Mouse (Mus musculus) spleen, adult 18-20 months (tissue): ENCODE data around the gene Ptar1.
A peak's percentile ranks its signal among the peaks of the same experiment; 100 is the strongest.
"Not testable (repeated sequence)": the region's sequence is repeated elsewhere in the genome, so short reads cannot be mapped to it uniquely, and the experiment has no call there.

Experiments
- DNase-seq, 2 experiments: peaks; one replicate each; pipeline ENCODE4 v3.0.0; 2022; ENCODE audit warnings: mixed read lengths in 2 of 2

The Ptar1 gene

DNA sequence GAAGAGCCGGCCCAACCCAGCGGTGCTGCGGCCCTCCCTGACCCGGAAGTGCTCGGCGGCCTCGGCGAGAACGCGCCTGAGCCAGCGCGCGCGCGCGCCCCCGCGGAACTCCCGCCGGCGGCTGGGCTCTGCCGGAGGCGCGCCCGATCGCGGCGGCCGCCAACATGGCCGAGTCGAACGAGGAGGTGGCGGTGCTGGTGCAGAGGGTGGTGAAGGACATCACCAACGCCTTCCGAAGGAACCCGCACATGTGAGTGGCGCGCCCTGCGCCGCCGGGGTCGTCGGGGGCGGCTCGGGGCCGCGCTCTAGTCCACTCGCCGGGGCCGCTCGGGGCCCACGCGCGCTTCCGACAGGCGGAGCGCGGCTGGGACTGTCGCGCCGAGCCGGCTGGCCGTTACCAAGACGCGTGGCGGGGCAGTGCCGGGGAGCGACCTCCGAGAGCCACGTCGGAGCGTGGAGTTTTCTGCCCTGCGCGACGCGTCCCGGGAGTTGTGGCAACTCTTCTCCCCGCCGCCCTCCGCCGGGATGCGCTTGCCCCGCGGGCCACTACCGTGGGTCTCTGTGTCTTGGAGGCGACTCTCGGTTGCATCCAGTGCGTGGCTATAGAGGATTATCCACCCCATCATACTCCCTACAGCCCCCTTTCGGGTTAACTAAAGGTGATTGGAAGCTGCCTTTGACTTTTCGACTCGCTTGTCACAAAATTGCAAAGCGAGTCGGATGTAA is at the start of gene Ptar1:
TSS of gene Ptar1 (plus strand) at position 134 of the 726 bp plus-strand sequence.
- DNase-seq = peak; percentile 85 to 93

DNA sequence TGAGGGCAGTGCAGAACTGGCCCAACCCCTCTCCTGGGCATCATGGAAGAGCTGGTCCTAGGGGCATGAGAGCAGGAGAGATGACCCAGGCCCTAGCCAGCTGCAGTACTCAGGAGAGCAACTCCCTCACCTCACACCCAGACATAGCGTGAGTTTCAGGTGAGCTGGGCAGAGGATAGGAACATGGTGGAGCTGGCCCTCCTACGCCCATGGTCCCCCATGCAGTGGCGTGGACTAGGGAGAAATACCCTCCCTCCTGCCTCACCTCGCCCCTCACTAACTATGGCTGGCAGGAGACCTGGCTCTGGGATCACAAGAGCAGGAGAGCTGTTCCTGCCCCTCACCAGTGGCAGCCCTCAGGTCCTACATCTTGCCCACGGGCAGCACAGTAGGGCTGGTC is 43.4 kb upstream of the Ptar1 start:
- no peak for DNase-seq

DNA sequence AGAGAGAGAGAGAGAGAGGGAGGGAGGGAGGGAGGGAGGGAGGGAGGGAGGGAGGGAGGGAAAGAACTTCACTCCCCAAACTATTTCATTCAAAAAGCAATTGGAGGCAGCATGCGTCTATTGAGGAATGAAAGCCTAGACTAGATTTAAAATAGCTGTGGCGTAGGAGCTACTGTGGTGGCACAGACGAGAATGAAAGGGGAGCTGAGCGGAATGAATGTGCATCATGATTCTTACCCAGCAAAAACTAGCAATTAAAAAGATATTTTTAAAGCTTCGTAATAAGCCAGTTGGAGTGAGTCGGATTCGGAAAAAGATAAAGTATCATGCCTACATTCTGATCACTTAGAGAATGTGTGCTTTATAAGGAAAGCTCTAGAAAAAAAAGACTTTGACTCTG is 41.9 kb upstream of the Ptar1 start:
- DNase-seq = no peak

DNA sequence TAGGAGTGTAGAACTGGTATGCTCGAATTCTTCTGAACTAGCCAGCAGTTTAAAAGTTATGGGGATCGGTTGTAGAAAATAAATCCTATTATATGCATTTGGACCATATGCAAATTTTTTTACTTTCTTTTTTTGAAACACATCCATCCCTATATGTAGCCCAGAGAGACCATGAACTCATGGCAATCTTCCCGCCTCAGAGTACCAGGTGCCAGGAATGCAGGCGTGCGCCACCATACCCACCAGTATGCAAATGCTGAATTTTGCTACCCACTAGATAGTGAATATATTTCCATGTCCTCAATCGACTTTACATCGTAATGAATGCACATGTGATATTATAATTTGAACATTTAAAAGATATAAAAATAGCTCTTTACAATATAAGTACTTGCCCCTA is 39.9 kb upstream of the Ptar1 start:
- no peak for DNase-seq

DNA sequence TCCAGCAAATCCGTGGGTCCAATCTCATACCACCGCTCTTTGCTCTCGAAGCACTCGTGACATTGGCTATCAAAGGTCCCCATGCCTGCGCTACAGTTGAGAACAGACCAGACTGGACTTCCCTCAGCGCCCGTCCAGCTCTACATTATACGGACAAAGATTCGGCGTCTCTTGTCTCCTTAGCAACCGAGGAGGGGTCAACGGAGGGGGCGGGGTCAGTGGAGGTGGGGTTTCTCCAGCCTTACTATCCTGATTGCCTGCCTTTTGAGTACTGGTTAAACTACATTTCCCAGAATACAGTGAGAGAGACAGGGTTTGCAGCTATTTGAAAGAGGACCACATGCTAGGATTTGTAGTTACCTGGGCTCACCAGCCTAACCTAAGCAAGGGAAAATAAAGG is 34.6 kb upstream of the Ptar1 start, which contains the start of gene 1700028P14Rik:
TSS of gene 1700028P14Rik (minus strand) at position 169 of the 400 bp plus-strand sequence.
- DNase-seq = no peak

DNA sequence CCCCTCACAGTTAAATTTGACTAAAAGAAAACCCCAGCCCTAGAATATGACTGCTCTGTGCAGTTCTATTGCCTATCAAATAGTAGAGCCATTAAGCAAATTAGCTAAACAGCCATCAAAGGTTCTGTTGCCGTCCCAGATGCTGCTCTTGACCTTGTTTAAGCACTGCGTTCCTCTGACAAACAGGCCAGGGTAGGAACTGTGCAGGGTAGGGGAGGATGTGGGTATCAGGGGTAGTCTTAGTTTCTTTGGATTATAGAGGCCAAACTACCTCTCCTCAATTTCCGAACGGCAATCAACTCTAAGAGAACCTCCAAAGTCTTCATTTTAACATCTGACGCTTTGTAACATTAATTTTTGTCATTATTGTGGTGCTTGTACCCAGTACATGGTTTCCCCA is 34.1 kb upstream of the Ptar1 start:
- DNase-seq = no peak

DNA sequence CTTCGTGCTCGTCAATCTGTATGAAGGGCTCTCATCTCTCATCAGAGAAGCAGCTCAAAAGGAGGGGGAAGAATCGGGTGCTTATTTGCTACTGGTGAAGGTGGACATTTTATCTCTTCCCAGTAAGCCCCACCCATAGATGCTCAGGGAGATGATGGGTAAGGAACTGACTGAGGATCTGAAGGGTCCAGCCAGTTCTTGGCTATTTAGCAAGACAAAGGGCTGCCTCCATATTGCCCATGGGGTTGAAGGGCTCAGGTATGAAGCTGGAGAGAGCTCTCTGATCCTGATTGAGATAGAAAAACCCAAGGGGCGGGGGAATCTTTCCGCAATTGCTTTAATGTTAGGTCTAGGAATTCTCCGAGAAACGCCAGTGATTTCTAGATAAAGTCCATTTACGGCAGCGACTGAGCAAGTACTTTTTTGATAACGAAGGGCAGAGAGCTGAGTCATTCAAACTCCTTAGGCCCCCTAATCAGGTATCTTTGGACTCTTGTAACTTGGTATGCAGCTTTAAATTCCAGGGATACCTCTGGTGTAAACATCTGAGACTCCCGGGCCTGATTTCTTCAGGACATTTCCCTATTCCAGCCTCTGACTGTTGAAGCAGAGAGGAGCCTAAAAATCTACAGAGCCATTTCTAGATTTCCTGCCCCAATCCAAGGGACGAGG is 29.8 kb upstream of the Ptar1 start:
- DNase-seq = no peak

DNA sequence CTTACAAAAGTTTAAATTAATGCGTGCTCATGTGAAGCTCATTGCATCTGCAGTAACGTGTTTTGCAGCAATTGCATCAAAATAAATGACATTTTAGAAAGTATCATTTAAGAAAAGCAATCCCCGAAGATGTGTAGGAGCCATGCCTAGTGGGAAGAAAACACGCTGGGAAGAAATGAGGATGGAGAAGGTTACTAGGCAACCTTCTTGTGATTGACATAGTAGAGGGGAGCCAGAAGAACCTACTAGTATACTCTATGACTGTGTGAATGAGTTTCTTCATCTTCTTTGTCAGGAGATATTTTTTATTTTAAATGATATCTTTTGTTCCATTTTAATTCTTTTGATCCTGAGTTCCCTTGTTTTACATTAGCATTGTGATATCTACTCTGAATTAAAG is 28.9 kb upstream of the Ptar1 start:
- no peak for DNase-seq

DNA sequence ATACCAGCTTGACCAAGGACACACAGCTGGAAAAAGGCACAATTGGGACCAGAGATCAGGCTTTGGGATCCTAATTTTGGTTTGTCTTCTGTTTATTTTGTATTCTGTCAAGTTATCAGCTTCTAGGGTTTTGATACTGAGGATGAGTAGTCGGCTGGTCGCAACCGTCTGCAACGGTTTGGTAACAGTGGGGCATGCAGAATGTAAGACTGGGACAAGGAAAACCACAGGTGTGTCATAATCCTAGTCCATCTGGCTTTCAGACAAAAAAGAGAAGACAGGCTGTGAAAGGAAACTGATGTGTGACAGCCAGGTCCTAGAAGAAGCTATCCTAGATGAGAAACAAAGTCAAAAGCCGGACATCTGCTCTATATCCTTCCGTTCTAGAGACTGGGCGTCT is 23.1 kb upstream of the Ptar1 start:
- DNase-seq = no peak

DNA sequence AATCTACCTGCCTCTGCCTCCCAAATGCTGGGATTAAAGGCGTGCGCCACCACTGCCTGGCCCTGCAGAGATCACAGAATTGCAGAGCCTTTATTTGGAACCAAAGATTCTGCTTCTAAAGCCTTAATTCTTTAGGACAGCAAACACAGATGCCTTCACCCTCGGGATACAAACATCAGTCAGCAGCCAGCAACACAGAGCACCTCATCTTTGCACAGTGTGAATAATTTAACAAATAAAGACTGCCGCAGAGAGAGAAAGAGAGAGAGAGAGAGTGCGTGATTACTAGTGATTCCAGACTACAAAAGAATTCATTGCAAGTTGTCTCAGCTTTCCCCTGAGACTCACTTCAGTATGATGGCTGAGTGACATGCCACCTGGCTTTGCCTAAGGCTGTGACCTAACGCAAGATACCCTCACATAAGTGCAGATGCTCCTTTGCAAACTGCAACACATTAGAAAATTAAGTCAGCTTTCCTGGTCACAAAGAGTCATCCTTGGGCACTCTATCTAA is 19.0 kb upstream of the Ptar1 start:
- no peak for DNase-seq

DNA sequence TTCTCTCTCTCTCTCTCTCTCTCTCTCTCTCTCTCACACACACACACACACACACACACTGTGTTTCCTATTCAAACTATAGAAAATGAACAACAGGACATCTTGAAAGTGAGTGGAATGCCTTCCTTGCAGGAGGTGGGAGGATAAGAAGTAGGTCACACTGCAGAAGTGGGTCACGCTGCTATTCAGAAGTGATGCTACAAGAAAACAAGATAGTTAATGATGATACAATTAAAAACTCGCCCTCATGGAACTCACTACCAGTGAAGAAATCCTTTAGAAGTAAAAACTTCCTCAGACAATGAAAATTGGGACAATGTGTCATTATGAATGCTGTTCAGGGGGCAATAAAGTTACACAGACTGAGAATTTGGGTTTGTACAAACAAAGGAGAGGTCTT is 14.2 kb upstream of the Ptar1 start:
- no peak for DNase-seq

DNA sequence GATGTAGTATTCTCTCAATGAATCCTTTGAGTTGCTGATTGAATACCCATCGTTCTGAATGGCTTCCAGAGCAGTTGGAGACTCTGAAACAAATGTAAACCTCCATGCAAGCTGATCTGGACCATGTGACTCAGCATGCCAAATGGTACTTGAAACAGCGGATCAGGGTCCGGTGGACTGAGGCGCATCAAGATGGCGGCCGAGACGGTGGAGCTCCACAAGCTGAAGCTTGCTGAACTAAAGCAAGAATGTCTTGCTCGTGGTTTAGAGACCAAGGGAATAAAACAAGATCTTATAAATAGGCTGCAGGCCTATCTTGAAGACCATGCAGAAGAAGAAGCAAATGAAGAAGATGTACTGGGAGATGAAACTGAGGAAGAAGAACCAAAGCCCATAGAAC is 11.6 kb upstream of the Ptar1 start:
- DNase-seq = not testable (repeated sequence)

DNA sequence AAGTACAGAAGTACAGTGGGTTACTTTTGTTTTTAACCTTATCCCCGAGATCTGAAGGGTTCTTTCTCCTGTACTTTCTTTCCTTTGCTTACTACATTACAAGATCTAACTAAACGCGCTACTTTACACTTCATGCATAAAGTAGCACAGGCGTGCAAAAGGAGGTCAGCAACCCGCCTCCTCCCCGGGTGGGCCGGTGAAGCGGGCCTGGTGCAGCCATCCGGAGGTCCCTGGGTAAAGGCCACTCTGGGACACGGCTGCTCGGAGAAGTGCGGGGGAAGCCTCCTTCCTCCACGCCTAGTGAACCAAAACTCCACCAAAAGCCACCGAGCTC is 300 bp upstream of the Ptar1 start:
- DNase-seq = no peak

DNA sequence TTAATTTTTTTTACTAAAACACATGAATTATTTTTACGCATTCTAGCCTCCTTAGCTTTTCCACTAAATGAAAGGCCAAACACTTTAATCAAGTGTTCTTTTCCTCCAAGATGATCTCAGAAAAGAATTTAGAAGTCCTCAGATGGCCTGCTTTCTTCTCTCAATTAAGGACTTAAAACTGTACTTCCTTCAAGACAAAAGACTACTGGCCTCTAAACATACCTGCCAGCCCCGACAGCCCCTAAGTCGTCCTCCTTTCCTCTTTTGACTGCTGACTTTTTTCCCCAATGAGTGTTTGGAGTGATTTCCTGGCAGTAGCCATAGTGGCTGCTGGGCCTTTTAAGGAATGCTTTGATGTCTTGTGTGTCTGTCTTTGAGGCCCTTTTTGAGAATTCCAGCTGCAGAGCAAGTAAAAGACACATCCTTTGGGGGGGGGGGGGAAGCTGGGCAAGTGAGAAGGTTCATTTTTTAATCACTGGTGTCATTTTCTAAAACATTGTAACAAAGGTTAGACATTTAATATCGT is 1.3 kb downstream of the Ptar1 start:
- no peak for DNase-seq

DNA sequence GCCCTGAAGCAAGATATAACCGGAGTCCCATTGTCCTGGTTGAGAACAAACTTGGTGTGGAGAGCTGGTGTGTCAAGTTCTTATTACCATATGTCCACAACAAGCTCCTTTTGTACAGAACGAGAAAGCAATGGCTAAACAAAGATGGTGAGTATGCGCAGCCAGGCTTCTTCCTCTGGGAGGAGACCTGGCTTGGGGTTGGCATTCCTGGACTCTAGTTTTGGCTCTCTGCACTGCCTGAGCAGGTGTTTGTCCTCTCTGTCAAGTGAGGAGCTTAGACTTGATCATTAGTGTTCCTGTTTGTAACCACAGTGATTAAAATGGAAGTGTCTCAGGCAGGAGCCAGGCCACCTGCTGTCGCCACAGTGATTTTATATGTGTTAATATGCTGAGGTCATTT is 7.1 kb downstream of the Ptar1 start:
- DNase-seq = no peak

DNA sequence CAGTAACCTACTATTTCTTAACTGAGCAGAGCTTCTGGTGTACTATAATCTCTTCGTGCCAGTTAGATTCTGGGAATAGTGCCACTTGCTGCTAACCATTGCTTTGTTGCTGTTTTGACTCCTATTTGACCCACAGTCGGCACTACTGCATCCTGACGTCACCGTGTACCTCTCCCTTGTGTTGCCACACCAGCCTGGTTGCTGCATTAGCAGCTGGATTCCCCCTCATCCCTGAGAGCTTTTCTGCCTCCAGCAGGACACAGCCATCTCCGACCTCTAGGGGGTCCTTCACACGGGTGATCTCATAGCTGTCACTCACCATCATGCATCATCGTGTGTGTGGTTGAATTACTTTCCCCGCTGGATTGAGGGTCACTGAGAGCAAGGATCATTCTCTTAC is 10.6 kb downstream of the Ptar1 start:
- DNase-seq = no peak

DNA sequence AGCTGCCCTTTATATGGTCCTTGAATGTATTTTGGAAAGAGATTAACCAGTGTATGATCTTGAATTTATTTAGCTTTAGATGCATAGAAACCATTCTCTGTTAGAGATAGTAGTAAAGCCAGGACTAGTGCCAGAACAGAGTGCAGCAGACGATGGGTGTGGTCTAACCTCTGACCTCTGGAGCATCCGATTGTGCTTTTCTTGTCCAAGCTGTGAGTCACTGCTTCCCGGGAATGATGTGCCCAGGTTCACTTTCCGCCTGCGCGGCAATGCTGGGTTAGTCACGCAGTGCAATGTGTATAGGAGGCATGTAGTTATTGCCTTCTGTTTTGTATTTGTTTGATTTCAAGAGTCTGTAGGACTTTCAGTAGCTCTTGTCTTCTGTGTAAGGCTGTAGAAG is 11.1 kb downstream of the Ptar1 start:
- DNase-seq = no peak

DNA sequence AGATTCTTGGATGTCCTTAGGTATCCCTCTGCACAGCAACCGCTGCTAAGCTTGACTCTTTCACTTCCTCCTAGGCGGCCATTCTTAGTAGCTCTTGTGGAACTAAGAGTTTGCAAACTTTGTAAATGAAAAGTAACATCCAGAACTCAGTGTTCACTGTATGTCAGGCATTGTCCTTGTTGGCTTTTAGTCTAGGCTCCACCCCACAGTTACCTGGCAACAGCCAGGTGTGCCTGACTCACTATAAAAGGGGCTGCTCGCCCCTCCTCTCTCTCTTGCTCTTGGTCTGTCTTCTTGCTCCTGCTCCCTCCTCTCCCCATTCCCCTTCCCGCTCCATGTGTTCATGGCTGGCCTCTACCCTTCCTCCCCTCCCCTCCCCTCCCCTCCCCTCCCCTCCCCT is 11.9 kb downstream of the Ptar1 start:
- no peak for DNase-seq

DNA sequence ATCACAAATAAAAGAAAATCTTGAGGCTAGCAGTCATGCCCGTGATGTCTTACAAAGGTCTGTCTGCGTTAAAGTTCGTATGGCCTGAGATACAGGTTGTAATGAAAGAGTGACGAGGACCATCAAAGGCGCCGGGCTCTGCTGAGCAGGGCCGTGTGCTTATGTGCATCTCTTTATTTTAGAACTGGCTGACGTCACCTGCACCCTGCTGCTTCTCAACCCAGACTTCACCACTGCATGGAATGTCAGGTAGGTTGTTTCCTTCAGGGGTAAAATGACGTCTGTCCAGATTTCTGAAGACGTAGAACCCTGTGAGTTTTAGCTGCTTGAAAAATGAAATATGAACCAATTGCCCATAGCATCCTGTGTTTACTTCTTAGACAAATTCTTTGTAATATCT is 15.7 kb downstream of the Ptar1 start:
- no peak for DNase-seq

DNA sequence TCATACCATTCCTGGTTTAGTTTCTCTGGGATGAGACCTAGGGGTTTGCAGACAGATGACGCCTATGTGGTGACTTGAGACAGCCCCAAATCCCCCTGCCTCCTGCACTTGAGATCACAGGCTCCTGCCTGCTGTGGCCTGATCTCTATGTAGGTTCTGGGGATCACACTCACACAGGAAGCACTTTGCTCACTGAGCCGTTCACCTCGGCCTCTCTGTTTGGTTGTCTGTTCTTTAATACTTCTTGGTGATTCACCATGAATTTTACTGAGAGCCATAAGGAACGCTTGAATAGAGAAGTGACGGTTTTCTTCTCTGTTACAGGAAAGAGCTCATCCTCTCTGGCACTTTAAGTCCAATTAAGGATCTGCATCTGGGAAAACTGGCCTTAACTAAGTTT is 18.2 kb downstream of the Ptar1 start:
- no peak for DNase-seq

DNA sequence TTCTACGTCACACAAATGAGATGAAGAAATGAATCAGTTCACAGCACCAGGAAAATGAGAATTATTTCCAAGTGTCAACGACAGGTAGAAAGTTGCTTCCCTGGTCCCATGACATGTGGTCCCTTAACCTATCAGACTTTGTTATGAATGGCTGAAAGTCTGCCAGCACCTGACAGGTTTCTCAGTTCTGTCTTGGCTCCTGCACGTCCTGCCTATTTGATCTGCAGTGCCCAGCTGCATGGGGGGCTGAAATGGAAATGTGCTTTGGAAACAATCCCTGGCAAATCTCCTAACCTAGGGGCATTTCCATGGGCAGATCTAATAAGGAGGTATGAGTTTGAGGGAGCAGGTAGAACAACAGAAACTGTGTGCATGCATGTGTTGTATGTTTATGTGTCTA is 59.3 kb downstream of the Ptar1 start:
- no peak for DNase-seq

DNA sequence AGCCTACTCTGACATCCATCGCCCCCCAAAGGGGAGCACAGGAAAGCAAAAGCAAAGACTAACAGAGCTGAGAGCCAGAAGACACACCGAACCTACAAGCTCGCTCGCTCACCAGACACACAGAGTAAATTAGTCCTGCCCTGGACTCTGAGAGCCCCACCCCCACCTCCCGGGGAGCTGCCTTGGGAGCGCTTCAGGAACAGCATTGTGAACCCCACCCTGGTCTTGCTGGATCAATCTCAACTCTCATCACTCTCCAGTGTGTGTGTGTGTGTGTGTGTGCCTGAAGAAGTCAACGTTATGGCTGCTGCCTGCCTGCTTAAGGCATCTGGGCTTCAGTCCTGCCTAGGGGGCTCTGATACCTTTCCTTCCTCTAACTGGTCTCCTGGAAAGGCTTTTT is 69.8 kb downstream of the Ptar1 start:
- DNase-seq = no peak

DNA sequence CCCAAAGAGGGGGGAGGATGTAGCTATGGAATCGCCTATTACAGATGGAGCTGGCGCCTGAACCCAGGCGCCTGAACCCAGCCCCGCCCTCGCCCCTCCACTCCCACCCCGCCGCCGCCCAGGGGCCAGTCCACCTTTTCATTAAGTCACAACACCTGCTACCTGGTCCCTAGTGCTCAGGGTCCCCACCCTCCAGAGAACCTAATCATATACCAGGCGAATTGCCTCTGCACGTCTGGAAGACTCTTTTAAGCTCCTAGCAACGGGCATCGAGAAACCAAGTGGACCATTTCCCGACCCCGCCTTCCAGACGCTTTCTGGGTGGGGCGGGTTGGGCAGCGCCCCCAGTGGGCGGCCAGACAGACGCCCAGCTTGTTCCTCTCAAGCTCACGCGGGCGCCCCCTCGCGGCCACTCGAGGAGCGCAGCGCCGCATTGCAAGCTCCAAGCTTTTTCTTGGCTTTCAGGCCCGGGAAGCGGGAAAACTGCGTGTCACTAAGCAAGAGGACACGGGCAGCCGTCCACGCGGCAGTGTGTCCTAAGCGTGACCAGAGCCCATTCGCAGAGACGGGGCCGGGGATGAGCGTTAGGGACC is 70.8 kb downstream of the Ptar1 start:
- DNase-seq = peak; percentile 69 to 82
